Mouse (Mus musculus): ENCODE measurements around the gene Pcx. TPM values are rescaled to one million over a fixed set of nuclear protein-coding genes. Genes with fewer than 3 reads are reported as not detected.

Pcx gene
- polyA plus RNA-seq, 1 experiment from 2014 or later = 18.6 TPM

DNA sequence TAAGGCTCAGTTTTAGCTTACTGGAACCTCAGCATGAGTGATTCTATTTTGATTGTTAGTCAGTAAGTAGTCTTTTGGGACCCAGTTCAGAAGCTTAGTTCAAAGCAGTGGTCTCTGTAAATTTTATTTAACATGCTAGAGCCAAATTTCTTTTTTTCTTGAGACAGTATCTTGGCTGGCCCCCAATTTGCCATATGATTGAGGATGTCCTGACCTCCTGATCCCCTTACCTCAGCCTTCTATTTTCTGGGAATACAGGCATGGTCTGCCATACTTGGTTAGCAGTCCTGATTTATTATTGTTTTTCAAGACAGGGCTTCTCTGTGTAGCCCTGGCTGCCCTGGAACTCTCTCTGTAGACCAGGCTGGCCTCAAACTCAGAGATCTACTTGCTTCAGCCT, 25.6 kb downstream of the Pcx start:
- ATAC-seq (replicated peaks; ENCODE audit: low FRiP score) = no peak
- DNase-seq (ENCODE audit: low spot score) = no peak
- Histone ChIP-seq H3K4me3 (ENCODE audit: low read depth, low read length) (no peak overlapping the region), H3K27ac (ENCODE audit: low read depth, low read length) (no peak overlapping the region), H3K27me3 (replicated peaks; ENCODE audit: control insufficient read depth, insufficient read depth, low read length) (no peaks in the 10 kb centered on the region), H3K9me3 (ENCODE audit: control insufficient read depth, low read length) (no peaks in the 10 kb centered on the region), H3K4me1 (replicated peaks; ENCODE audit: control insufficient read depth, insufficient read depth, low read length) (no peaks in the 10 kb centered on the region), H3K4me2 (no peak overlapping the region), H3K9ac (ENCODE audit: low read depth, low read length) (no peak overlapping the region), H3K36me3 (ENCODE audit: control insufficient read depth, insufficient read depth, low read length) (no peaks in the 10 kb centered on the region)

DNA sequence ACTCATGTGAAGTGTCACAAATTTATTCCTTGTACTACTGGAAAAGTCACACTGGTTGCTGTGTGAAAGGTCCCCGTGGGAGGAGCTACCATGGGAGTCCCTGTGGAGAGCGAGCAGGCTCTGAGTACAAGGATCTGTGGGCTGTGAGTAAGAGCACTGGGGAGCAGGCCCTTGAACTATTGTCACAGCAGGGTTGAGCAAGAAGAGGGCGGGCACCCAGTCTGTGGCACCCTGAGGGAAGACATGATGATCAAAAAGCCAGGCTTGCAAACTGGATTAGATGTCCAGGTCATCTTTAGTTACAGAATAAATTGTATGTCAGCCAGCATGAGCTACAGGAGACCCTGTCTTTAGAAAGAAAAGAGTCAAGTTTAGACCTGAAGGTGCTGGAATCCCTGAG, 26.3 kb downstream of the Pcx start:
- Histone ChIP-seq H3K27ac (ENCODE audit: low read depth, low read length) (no peak overlapping the region), H3K9me3 (ENCODE audit: control insufficient read depth, low read length) (no peaks in the 10 kb centered on the region), H3K27me3 (replicated peaks; ENCODE audit: control insufficient read depth, insufficient read depth, low read length) (no peaks in the 10 kb centered on the region), H3K4me1 (replicated peaks; ENCODE audit: control insufficient read depth, insufficient read depth, low read length) (no peaks in the 10 kb centered on the region), H3K36me3 (ENCODE audit: control insufficient read depth, insufficient read depth, low read length) (no peaks in the 10 kb centered on the region), H3K9ac (ENCODE audit: low read depth, low read length) (no peak overlapping the region), H3K4me3 (ENCODE audit: low read depth, low read length) (no peak overlapping the region), H3K4me2 (no peak overlapping the region)
- 61% methylated on average over 3 of the region's 3 CpGs for WGBS
- DNase-seq (ENCODE audit: low spot score) (no peak), ATAC-seq (replicated peaks; ENCODE audit: low FRiP score) (no peak)

DNA sequence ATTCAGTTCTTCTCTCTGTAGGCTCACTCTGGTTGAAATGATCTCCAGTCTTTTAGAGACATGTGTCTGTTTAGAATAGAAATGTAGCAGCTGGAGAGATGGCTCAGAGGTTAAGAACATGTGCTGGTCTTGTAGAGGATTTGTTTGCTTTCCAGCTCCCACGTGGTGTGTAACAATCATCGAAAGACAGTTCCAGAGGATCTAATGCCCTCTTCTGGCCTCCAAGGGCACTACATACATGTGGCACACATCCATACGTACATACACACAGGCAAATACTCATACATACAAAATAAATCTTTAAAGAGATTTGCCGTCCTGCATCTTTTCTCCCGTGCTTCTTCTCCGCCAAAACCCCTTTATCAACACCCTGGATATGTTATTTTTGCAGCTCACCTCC, 30.0 kb downstream of the Pcx start:
- H3K9me3 ChIP-seq (ENCODE audit: control insufficient read depth, low read length) = no peaks in the 10 kb centered on the region
- DNase-seq (ENCODE audit: low spot score) (no peak), ATAC-seq (replicated peaks; ENCODE audit: low FRiP score) (no peak)
- no peaks in the 10 kb centered on the region for H3K36me3 ChIP-seq (ENCODE audit: control insufficient read depth, insufficient read depth, low read length)
- WGBS = 87% methylated on average over 6 of the region's 6 CpGs
- H3K4me1 ChIP-seq (replicated peaks; ENCODE audit: control insufficient read depth, insufficient read depth, low read length) = no peaks in the 10 kb centered on the region
- no peak overlapping the region for H3K4me3 ChIP-seq (ENCODE audit: low read depth, low read length)
- H3K4me2 ChIP-seq = no peak overlapping the region
- H3K27me3 ChIP-seq (replicated peaks; ENCODE audit: control insufficient read depth, insufficient read depth, low read length) = no peaks in the 10 kb centered on the region
- H3K27ac ChIP-seq (ENCODE audit: low read depth, low read length) = no peak overlapping the region
- H3K9ac ChIP-seq (ENCODE audit: low read depth, low read length) = no peak overlapping the region

DNA sequence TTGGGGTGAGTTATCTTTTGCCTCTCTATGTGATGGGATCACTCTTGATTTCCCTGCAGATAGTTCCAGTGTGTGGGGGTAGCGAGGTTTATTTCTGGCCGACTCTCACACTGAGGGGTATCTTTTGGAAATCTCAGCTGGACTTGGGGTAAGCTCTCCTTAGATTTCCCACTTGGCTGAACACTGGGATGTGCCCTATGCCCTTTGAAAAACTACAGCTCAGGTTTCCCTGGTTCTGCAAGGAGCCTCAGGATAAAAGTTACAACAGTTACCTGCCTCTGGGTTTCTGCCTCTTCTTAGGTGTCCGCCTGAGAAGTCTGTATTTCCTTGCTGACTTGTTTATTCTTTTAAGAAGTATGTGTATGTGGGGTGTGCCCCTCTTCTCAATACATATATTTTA, 30.7 kb downstream of the Pcx start:
- 83% methylated on average over 3 of the region's 3 CpGs for WGBS
- H3K9ac ChIP-seq (ENCODE audit: low read depth, low read length) = no peak overlapping the region
- H3K9me3 ChIP-seq (ENCODE audit: control insufficient read depth, low read length) = no peaks in the 10 kb centered on the region
- ATAC-seq (replicated peaks; ENCODE audit: low FRiP score) = no peak
- H3K4me1 ChIP-seq (replicated peaks; ENCODE audit: control insufficient read depth, insufficient read depth, low read length) = no peaks in the 10 kb centered on the region
- no peaks in the 10 kb centered on the region for H3K27me3 ChIP-seq (replicated peaks; ENCODE audit: control insufficient read depth, insufficient read depth, low read length)
- H3K27ac ChIP-seq (ENCODE audit: low read depth, low read length) = no peak overlapping the region
- H3K4me3 ChIP-seq (ENCODE audit: low read depth, low read length) = no peak overlapping the region
- no peak overlapping the region for H3K4me2 ChIP-seq
- no peaks in the 10 kb centered on the region for H3K36me3 ChIP-seq (ENCODE audit: control insufficient read depth, insufficient read depth, low read length)
- DNase-seq (ENCODE audit: low spot score) = no peak

DNA sequence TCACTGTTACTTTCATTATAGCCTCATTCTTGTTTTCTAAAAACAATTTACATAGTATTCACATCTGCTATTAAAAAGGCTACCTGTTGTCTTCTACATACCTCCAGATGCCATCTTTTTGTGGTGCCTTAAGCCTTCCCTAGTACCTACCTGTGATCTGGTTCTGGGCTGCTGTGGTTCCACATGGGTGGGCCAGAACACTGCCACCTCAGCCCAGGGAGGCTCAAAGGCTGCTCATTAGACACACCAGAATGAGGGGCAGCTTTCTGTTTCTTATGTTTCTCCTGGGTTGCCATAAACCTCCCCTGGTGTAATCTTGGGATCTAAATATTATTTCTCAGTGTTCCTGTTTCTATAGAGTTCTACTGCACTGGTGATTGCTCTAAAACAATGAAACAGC, 31.8 kb downstream of the Pcx start:
- Histone ChIP-seq H3K9me3 (ENCODE audit: control insufficient read depth, low read length) (no peaks in the 10 kb centered on the region), H3K4me1 (replicated peaks; ENCODE audit: control insufficient read depth, insufficient read depth, low read length) (no peaks in the 10 kb centered on the region), H3K27ac (ENCODE audit: low read depth, low read length) (no peak overlapping the region), H3K9ac (ENCODE audit: low read depth, low read length) (no peak overlapping the region), H3K27me3 (replicated peaks; ENCODE audit: control insufficient read depth, insufficient read depth, low read length) (no peaks in the 10 kb centered on the region), H3K4me2 (no peak overlapping the region), H3K4me3 (ENCODE audit: low read depth, low read length) (no peak overlapping the region), H3K36me3 (ENCODE audit: control insufficient read depth, insufficient read depth, low read length) (no peaks in the 10 kb centered on the region)
- ATAC-seq (replicated peaks; ENCODE audit: low FRiP score) (no peak), DNase-seq (ENCODE audit: low spot score) (no peak)

DNA sequence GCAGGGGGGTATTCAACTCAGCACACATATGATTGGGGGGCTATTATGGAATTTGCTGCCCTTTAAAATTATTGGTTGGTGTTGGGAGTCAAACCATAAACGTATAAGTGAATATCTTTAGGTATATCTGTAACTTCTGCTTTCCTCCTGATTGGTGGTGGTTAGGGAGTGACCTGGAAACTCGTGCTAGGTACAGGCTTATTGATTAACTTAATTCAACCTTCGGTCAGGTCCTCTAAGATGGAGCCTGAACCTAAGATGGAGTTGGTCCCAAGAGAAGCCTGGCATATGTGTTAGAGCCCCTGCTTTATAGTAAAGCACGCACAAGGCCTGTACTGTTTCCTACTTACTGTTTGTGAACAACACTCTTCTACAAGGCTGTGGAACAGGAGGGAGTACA, 34.8 kb downstream of the Pcx start:
- WGBS = 69% methylated on average over 4 of the region's 4 CpGs
- H3K9ac ChIP-seq (ENCODE audit: low read depth, low read length) = no peak overlapping the region
- no peak overlapping the region for H3K4me2 ChIP-seq
- DNase-seq (ENCODE audit: low spot score) = no peak
- H3K4me1 ChIP-seq (replicated peaks; ENCODE audit: control insufficient read depth, insufficient read depth, low read length) = no peaks in the 10 kb centered on the region
- H3K36me3 ChIP-seq (ENCODE audit: control insufficient read depth, insufficient read depth, low read length) = no peaks in the 10 kb centered on the region
- H3K27me3 ChIP-seq (replicated peaks; ENCODE audit: control insufficient read depth, insufficient read depth, low read length) = no peaks in the 10 kb centered on the region
- ATAC-seq (replicated peaks; ENCODE audit: low FRiP score) = no peak
- H3K4me3 ChIP-seq (ENCODE audit: low read depth, low read length) = no peak overlapping the region
- no peaks in the 10 kb centered on the region for H3K9me3 ChIP-seq (ENCODE audit: control insufficient read depth, low read length)
- no peak overlapping the region for H3K27ac ChIP-seq (ENCODE audit: low read depth, low read length)

DNA sequence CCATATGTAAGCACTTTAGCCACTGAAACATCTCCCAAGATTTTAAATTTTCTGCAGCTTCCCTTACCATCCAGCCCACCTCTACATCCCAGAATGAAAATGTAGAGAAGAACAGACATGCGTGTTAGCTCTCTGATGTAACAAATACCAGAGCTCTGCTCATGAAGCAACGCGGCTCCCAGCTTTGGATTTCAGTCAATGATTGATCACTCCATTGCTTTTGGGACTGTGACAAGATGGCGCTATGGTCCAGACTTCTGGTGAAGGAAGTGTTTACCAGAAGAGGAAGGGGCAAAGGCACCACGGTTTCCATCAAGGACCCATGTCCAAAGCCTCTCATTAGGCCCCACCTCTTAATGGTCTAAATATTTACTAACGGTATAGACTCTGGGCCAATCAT, 35.6 kb downstream of the Pcx start:
- Histone ChIP-seq H3K4me2 (no peak overlapping the region), H3K36me3 (ENCODE audit: control insufficient read depth, insufficient read depth, low read length) (no peaks in the 10 kb centered on the region), H3K9me3 (ENCODE audit: control insufficient read depth, low read length) (no peaks in the 10 kb centered on the region), H3K4me1 (replicated peaks; ENCODE audit: control insufficient read depth, insufficient read depth, low read length) (no peaks in the 10 kb centered on the region), H3K27ac (ENCODE audit: low read depth, low read length) (no peak overlapping the region), H3K4me3 (ENCODE audit: low read depth, low read length) (no peak overlapping the region), H3K9ac (ENCODE audit: low read depth, low read length) (no peak overlapping the region), H3K27me3 (replicated peaks; ENCODE audit: control insufficient read depth, insufficient read depth, low read length) (no peaks in the 10 kb centered on the region)
- 81% methylated on average over 6 of the region's 6 CpGs for WGBS
- no peak for ATAC-seq (replicated peaks; ENCODE audit: low FRiP score)
- no peak for DNase-seq (ENCODE audit: low spot score)

DNA sequence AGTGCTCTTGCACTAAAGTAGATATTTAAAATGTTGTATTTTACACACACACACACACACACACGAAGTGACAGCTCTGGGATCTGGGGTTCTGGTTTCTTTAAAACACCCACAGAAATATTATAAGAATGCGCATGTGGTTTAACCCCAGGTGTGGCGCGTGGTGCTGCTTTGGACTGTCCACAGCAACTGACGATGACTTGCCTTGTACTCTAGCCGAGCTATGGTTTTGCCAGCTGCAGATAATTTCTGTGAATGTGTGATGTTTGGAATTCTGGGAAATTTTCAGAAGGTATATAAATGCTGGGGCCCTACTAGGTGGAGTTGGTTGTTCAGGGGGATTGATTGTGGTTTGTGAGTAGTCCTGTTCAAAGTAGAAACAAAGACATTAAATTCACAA, 37.5 kb downstream of the Pcx start:
- Histone ChIP-seq H3K27ac (ENCODE audit: low read depth, low read length) (no peak overlapping the region), H3K9me3 (ENCODE audit: control insufficient read depth, low read length) (no peaks in the 10 kb centered on the region), H3K4me2 (no peak overlapping the region), H3K4me1 (replicated peaks; ENCODE audit: control insufficient read depth, insufficient read depth, low read length) (no peaks in the 10 kb centered on the region), H3K9ac (ENCODE audit: low read depth, low read length) (no peak overlapping the region), H3K36me3 (ENCODE audit: control insufficient read depth, insufficient read depth, low read length) (no peaks in the 10 kb centered on the region), H3K27me3 (replicated peaks; ENCODE audit: control insufficient read depth, insufficient read depth, low read length) (no peaks in the 10 kb centered on the region), H3K4me3 (ENCODE audit: low read depth, low read length) (no peak overlapping the region)
- 74% methylated on average over 6 of the region's 6 CpGs for WGBS
- DNase-seq (ENCODE audit: low spot score) (no peak), ATAC-seq (replicated peaks; ENCODE audit: low FRiP score) (no peak)

DNA sequence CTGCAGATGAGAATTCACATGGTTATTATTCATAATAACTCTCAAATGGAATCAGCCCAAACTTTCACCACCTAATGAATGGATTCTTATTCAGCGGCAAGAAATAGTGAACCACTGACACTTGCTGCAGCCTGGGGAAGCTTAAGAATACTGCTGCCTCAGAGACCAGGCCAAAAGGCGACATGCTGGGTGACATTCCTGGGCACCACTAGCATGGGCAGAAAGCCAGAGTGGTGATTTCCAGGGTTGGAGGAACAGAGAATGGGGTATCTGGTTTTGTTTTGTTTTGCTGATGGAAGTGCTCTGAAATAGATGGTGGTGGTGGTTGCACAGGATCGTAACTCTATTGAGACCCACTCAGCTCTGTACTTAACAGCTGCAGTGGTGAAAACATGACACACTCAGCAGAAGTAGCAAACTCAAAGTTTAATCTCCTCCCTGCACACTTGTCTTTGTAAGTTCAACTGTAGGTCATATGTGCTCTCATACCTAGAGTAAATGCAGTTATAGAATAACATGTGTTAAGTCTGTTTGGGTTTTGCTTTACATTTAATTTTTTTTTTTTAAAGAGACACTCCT, 38.1 kb downstream of the Pcx start:
- Histone ChIP-seq H3K9ac (ENCODE audit: low read depth, low read length) (no peak overlapping the region), H3K4me2 (no peak overlapping the region), H3K36me3 (ENCODE audit: control insufficient read depth, insufficient read depth, low read length) (no peaks in the 10 kb centered on the region), H3K4me1 (replicated peaks; ENCODE audit: control insufficient read depth, insufficient read depth, low read length) (no peaks in the 10 kb centered on the region), H3K27me3 (replicated peaks; ENCODE audit: control insufficient read depth, insufficient read depth, low read length) (no peaks in the 10 kb centered on the region), H3K27ac (ENCODE audit: low read depth, low read length) (no peak overlapping the region), H3K9me3 (ENCODE audit: control insufficient read depth, low read length) (no peaks in the 10 kb centered on the region), H3K4me3 (ENCODE audit: low read depth, low read length) (no peak overlapping the region)
- WGBS = 75% methylated on average over 3 of the region's 3 CpGs
- no peak for DNase-seq (ENCODE audit: low spot score)
- ATAC-seq (replicated peaks; ENCODE audit: low FRiP score) = no peak
